Comparison of ENCODE assay signal across 12 mouse cellular contexts in genomic region chr7:133571927-133572326, GRCm38 (mm10). TPM values are rescaled to one million over a fixed set of nuclear protein-coding genes. Genes with fewer than 3 reads are reported as not detected.
DNase-seq lines count a peak whose midpoint lies in the region; ATAC-seq and TF ChIP-seq lines count a peak whose summit lies in the region.
"Had no signal": no experiment of that assay in that cellular context is flagged by ENCODE, and none has a peak within 500 bp of the region (broad histone marks: within the 10 kb centered on the region; RNA-seq: fewer than 3 reads in every experiment).

No protein-coding gene starts in this region.

- no peak overlapping the region for H3K27ac ChIP-seq in kidney, adult 2 months (ENCODE audit: insufficient read depth, low read depth, low read length)
- no peak overlapping the region for H3K27ac ChIP-seq in ES-E14 (ENCODE audit: insufficient read depth, low read depth, low read length, poor library complexity, severe bottlenecking)
- H3K27ac ChIP-seq in midbrain, embryonic 11.5 days (ENCODE audit: low read depth, low read length), result no peak overlapping the region
- H3K27ac ChIP-seq: neural tube, embryonic 13.5 days had no signal

- no peaks in the 10 kb centered on the region for H3K9me3 ChIP-seq in ES-E14 (ENCODE audit: control insufficient read depth, insufficient read depth, low read depth, low read length)
- H3K9me3 ChIP-seq in midbrain, embryonic 11.5 days (ENCODE audit: control insufficient read depth, low read length), result no peaks in the 10 kb centered on the region
- H3K9me3 ChIP-seq: neural tube, embryonic 13.5 days had no signal

- TF ChIP-seq CTCF in kidney, adult 2 months (conservative IDR thresholded peaks at IDR 0.05; ENCODE audit: insufficient read depth, insufficient read length, low read depth, low read length), result no peak

- no peak for ATAC-seq in midbrain, embryonic 11.5 days (ENCODE audit: low FRiP score)

- H3K9ac ChIP-seq in ES-E14 (ENCODE audit: insufficient read depth, low read depth, low read length, poor library complexity, severe bottlenecking), result no peak overlapping the region
- no peak overlapping the region for H3K9ac ChIP-seq in midbrain, embryonic 11.5 days (ENCODE audit: low read length)
- H3K9ac ChIP-seq: neural tube, embryonic 13.5 days had no signal

- no peak overlapping the region for H3K4me3 ChIP-seq in kidney, adult 2 months (ENCODE audit: insufficient read depth, low read depth, low read length)
- no peak overlapping the region for H3K4me3 ChIP-seq in ES-E14 (ENCODE audit: insufficient read depth in 1 of 2, low read depth in 1 of 2, low read length in 2 of 2, poor library complexity in 1 of 2, severe bottlenecking in 1 of 2)
- H3K4me3 ChIP-seq in midbrain, embryonic 11.5 days (ENCODE audit: low read depth, low read length), result no peak overlapping the region
- H3K4me3 ChIP-seq: neural tube, embryonic 13.5 days had no signal

- WGBS in kidney, adult 2 months, result 25% methylated on average over 3 of the region's 3 CpGs
- WGBS in midbrain, embryonic 11.5 days, result 53% methylated on average over 3 of the region's 3 CpGs

- no peak overlapping the region for H3K4me2 ChIP-seq in midbrain, embryonic 11.5 days
- H3K4me2 ChIP-seq: neural tube, embryonic 13.5 days had no signal

- H3K36me3 ChIP-seq in kidney, adult 2 months (ENCODE audit: control insufficient read depth, insufficient read depth, low read length), result no peaks in the 10 kb centered on the region
- H3K36me3 ChIP-seq in ES-E14 (ENCODE audit: control insufficient read depth, insufficient read depth, low read length, poor library complexity, severe bottlenecking), result no peaks in the 10 kb centered on the region
- no peaks in the 10 kb centered on the region for H3K36me3 ChIP-seq in midbrain, embryonic 11.5 days (ENCODE audit: control insufficient read depth, insufficient read depth, low read length)
- H3K36me3 ChIP-seq: neural tube, embryonic 13.5 days had no signal

- no peaks in the 10 kb centered on the region for H3K27me3 ChIP-seq in kidney, adult 2 months (replicated peaks; ENCODE audit: control insufficient read depth, insufficient read depth, low read length)
- H3K27me3 ChIP-seq in midbrain, embryonic 11.5 days (ENCODE audit: control insufficient read depth, insufficient read depth, low read length), result no peaks in the 10 kb centered on the region
- H3K27me3 ChIP-seq: neural tube, embryonic 13.5 days had no signal

- peak; percentile 19 for DNase-seq in kidney, adult 2 months
- DNase-seq in kidney, postnatal 4 days, result no peak
- DNase-seq in 416B (ENCODE audit: low read depth) (peak; percentile 23), ES-E14 (ENCODE audit: low read depth, low spot score) (no peak)
- DNase-seq in cerebellum, postnatal 10 days, result peak; percentile 55 to 65
- DNase-seq in right cerebral cortex, postnatal 10 days (ENCODE audit: low spot score in 2 of 2), result no peak
- DNase-seq in layer of hippocampus, postnatal 36 days, result no peak
- no peak for DNase-seq in midbrain, embryonic 11.5 days (ENCODE audit: low spot score, missing footprints)
- DNase-seq: lung, postnatal 10 days had no signal

- TF ChIP-seq POLR2A in kidney, adult 2 months (IDR thresholded peaks at IDR 0.05; ENCODE audit: low read depth, low read length), result no peak

- no peaks in the 10 kb centered on the region for H3K4me1 ChIP-seq in kidney, adult 2 months (ENCODE audit: control insufficient read depth, insufficient read depth, low read length)
- H3K4me1 ChIP-seq in ES-E14 (ENCODE audit: control insufficient read depth in 2 of 2, insufficient read depth in 2 of 2, low read length in 2 of 2, poor library complexity in 1 of 2), result peaks cover 0 to 8% of the 10 kb centered on the region in 2 experiments; a peak in 3 of 4 replicates
- no peaks in the 10 kb centered on the region for H3K4me1 ChIP-seq in midbrain, embryonic 11.5 days (ENCODE audit: control insufficient read depth, insufficient read depth, low read length)
- H3K4me1 ChIP-seq: neural tube, embryonic 13.5 days had no signal

- in situ Hi-C loops in ES-E14 (cut with MboI; ENCODE audit: low sequenced_read_pairs in 2 of 2, unreplicated experiment in 2 of 2), result no loop called here

TF ChIP-seq in ES-E14, 5 proteins besides CTCF, POLR2A, EP300 and RAD21:
- TF ChIP-seq ZNF384 (IDR thresholded peaks at IDR 0.05; ENCODE audit: low read depth, low read length) (peak; percentile 98), ZC3H11A (IDR thresholded peaks at IDR 0.05; ENCODE audit: borderline replicate concordance, low read depth, low read length) (no peak), HCFC1 (IDR thresholded peaks at IDR 0.05; ENCODE audit: borderline replicate concordance, insufficient read depth, low read length) (no peak), CHD2 (IDR thresholded peaks at IDR 0.05; ENCODE audit: low read depth, low read length) (no peak), MAFK (IDR thresholded peaks at IDR 0.05; ENCODE audit: insufficient read depth, low read depth, low read length) (no peak)
TF ChIP-seq in ES-E14: peak in this region for 1.

RNA-seq across cellular contexts. Expression of gene Tex36, which starts 30.0 kb away (rescaled TPM):
- not detected in 2 replicates for polyA plus RNA-seq in kidney, adult 2 months (2012; rRNA removed)
- not detected in 2 replicates for total RNA-seq in ES-E14 (2012; rRNA removed)
- not detected for total RNA-seq in layer of hippocampus, postnatal 36 days (2021)
- polyA plus RNA-seq in midbrain, embryonic 11.5 days (2014; fragmentation: Nextera tagmentation; extraction: Ambion mirVana), result not detected in 2 replicates
- total RNA-seq: layer of hippocampus, postnatal 14 days had no signal
- polyA plus RNA-seq: heart, embryonic 16.5 days; neural tube, embryonic 13.5 days had no signal

Comparison
In these comparisons a context has a peak if more than half of its experiments do, and no peak if none do; other contexts are left out.
1. DNase-seq: peak in kidney, adult 2 months (single experiment), 416B (single experiment) and cerebellum, postnatal 10 days (2 of 2); none in kidney, postnatal 4 days (0 of 2), ES-E14 (single experiment), right cerebral cortex, postnatal 10 days (0 of 2), layer of hippocampus, postnatal 36 days (0 of 2) and midbrain, embryonic 11.5 days (single experiment).